Comparison of ENCODE assay signal across 12 mouse cellular contexts in genomic region chr6:94806481-94807160, GRCm38 (mm10).
DNase-seq lines count a peak whose midpoint lies in the region; ATAC-seq and TF ChIP-seq lines count a peak whose summit lies in the region.
"Had no signal": no experiment of that assay in that cellular context is flagged by ENCODE, and none has a peak within 500 bp of the region (broad histone marks: within the 10 kb centered on the region; RNA-seq: fewer than 3 reads in every experiment).

No protein-coding gene starts in this region.

- TF ChIP-seq EP300 in stomach, postnatal 0 days (optimal IDR thresholded peaks at IDR 0.05) = no peak

- ATAC-seq in forebrain, embryonic 11.5 days (replicated peaks; ENCODE audit: low FRiP score) = no peak
- no peak for ATAC-seq in forebrain, postnatal 0 days
- no peak for ATAC-seq in neural tube, embryonic 15.5 days (ENCODE audit: low FRiP score)
- ATAC-seq in stomach, postnatal 0 days (ENCODE audit: low FRiP score, low TSS enrichment) = peak; percentile 16; the same call in 1 of the 2 replicates
- ATAC-seq in kidney, embryonic 16.5 days (ENCODE audit: low FRiP score, low TSS enrichment) = no peak
- ATAC-seq in liver, embryonic 11.5 days (replicated peaks; ENCODE audit: low FRiP score) = no peak

- intact Hi-C loops in heart, postnatal 25 days (cut with DNase I) = no loop called here

- no peaks in the 10 kb centered on the region for H3K27me3 ChIP-seq in forebrain, embryonic 11.5 days (ENCODE audit: control insufficient read depth, insufficient read depth, low read length)
- H3K27me3 ChIP-seq in forebrain, postnatal 0 days (ENCODE audit: insufficient read depth, low read length) = no peaks in the 10 kb centered on the region
- H3K27me3 ChIP-seq in neural tube, embryonic 15.5 days (replicated peaks) = no peaks in the 10 kb centered on the region
- H3K27me3 ChIP-seq in stomach, postnatal 0 days (ENCODE audit: control insufficient read depth, insufficient read depth, low read length) = no peaks in the 10 kb centered on the region
- no peaks in the 10 kb centered on the region for H3K27me3 ChIP-seq in kidney, embryonic 16.5 days (ENCODE audit: insufficient read depth, low read length)
- H3K27me3 ChIP-seq in liver, embryonic 11.5 days (replicated peaks; ENCODE audit: control insufficient read depth, insufficient read depth, low read length) = no peaks in the 10 kb centered on the region

- WGBS in forebrain, embryonic 11.5 days = 67% methylated on average over 12 of the region's 12 CpGs
- WGBS in forebrain, postnatal 0 days = 81% methylated on average over 12 of the region's 12 CpGs
- 71% methylated on average over 12 of the region's 12 CpGs for WGBS in neural tube, embryonic 15.5 days
- WGBS in stomach, postnatal 0 days = 41% methylated on average over 12 of the region's 12 CpGs
- 65% methylated on average over 12 of the region's 12 CpGs for WGBS in kidney, embryonic 16.5 days
- 58% methylated on average over 12 of the region's 12 CpGs for WGBS in liver, embryonic 11.5 days

- H3K9me3 ChIP-seq in forebrain, embryonic 11.5 days (ENCODE audit: control insufficient read depth, low read length) = no peaks in the 10 kb centered on the region
- no peaks in the 10 kb centered on the region for H3K9me3 ChIP-seq in forebrain, postnatal 0 days (ENCODE audit: low read length)
- H3K9me3 ChIP-seq in neural tube, embryonic 15.5 days (replicated peaks) = no peaks in the 10 kb centered on the region
- no peaks in the 10 kb centered on the region for H3K9me3 ChIP-seq in stomach, postnatal 0 days (ENCODE audit: control insufficient read depth, low read length)
- H3K9me3 ChIP-seq in kidney, embryonic 16.5 days (ENCODE audit: low read length) = no peaks in the 10 kb centered on the region
- H3K9me3 ChIP-seq in liver, embryonic 11.5 days (ENCODE audit: control insufficient read depth, low read length) = no peaks in the 10 kb centered on the region
- H3K9me3 ChIP-seq: midbrain, embryonic 12.5 days had no signal

- peaks cover 2% of the 10 kb centered on the region; the same call in 1 of the 2 replicates for H3K4me1 ChIP-seq in forebrain, embryonic 11.5 days (replicated peaks; ENCODE audit: control insufficient read depth, insufficient read depth, low read length)
- H3K4me1 ChIP-seq in forebrain, postnatal 0 days (ENCODE audit: insufficient read depth) = no peaks in the 10 kb centered on the region
- peaks cover 2% of the 10 kb centered on the region; the same call in 1 of the 2 replicates for H3K4me1 ChIP-seq in neural tube, embryonic 15.5 days
- H3K4me1 ChIP-seq in stomach, postnatal 0 days (replicated peaks; ENCODE audit: control insufficient read depth, insufficient read depth) = no peaks in the 10 kb centered on the region
- H3K4me1 ChIP-seq in kidney, embryonic 16.5 days (ENCODE audit: insufficient read depth, low read length) = peaks cover 6% of the 10 kb centered on the region; the same call in 1 of the 2 replicates
- no peaks in the 10 kb centered on the region for H3K4me1 ChIP-seq in liver, embryonic 11.5 days (replicated peaks; ENCODE audit: control insufficient read depth, insufficient read depth, low read length)

- no peak overlapping the region for H3K9ac ChIP-seq in forebrain, embryonic 11.5 days (ENCODE audit: low read length)
- no peak overlapping the region for H3K9ac ChIP-seq in forebrain, postnatal 0 days
- H3K9ac ChIP-seq in neural tube, embryonic 15.5 days (replicated peaks) = no peak overlapping the region
- no peak overlapping the region for H3K9ac ChIP-seq in stomach, postnatal 0 days (ENCODE audit: low read length)
- H3K9ac ChIP-seq in kidney, embryonic 16.5 days (replicated peaks; ENCODE audit: low read length) = no peak overlapping the region
- H3K9ac ChIP-seq in liver, embryonic 11.5 days (ENCODE audit: low read depth, low read length) = no peak overlapping the region
- H3K9ac ChIP-seq: midbrain, embryonic 12.5 days had no signal

- H3K27ac ChIP-seq in forebrain, embryonic 11.5 days (ENCODE audit: low read depth, low read length) = no peak overlapping the region
- no peak overlapping the region for H3K27ac ChIP-seq in forebrain, postnatal 0 days (ENCODE audit: low read depth, low read length)
- no peak overlapping the region for H3K27ac ChIP-seq in neural tube, embryonic 15.5 days (replicated peaks)
- peak overlapping the region; percentile 63 for H3K27ac ChIP-seq in stomach, postnatal 0 days (replicated peaks)
- no peak overlapping the region for H3K27ac ChIP-seq in kidney, embryonic 16.5 days (ENCODE audit: low read length)
- no peak overlapping the region for H3K27ac ChIP-seq in liver, embryonic 11.5 days (ENCODE audit: low read depth, low read length)
- H3K27ac ChIP-seq: midbrain, embryonic 12.5 days had no signal

- no peak overlapping the region for H3K4me3 ChIP-seq in forebrain, embryonic 11.5 days (ENCODE audit: low read depth, low read length)
- no peak overlapping the region for H3K4me3 ChIP-seq in forebrain, postnatal 0 days (ENCODE audit: low read depth, low read length)
- no peak overlapping the region for H3K4me3 ChIP-seq in neural tube, embryonic 15.5 days (replicated peaks)
- H3K4me3 ChIP-seq in stomach, postnatal 0 days (ENCODE audit: low read depth, low read length) = no peak overlapping the region
- H3K4me3 ChIP-seq in kidney, embryonic 16.5 days (ENCODE audit: low read length) = no peak overlapping the region
- H3K4me3 ChIP-seq in liver, embryonic 11.5 days (ENCODE audit: low read depth, low read length) = no peak overlapping the region
- H3K4me3 ChIP-seq: midbrain, embryonic 12.5 days had no signal

- peak; percentile 63 for DNase-seq in forebrain, embryonic 11.5 days (ENCODE audit: low spot score)
- no peak for DNase-seq in forebrain, postnatal 0 days
- peak; percentile 78 for DNase-seq in neural tube, embryonic 10.5 days (ENCODE audit: extremely low spot score, low spot score)
- DNase-seq in heart, postnatal 25 days (ENCODE audit: low spot score) = peak; percentile 9
- DNase-seq in stomach, postnatal 0 days (ENCODE audit: low spot score) = no peak
- no peak for DNase-seq in liver, embryonic 11.5 days (ENCODE audit: low spot score)
- DNase-seq: adrenal gland, postnatal 36 days; cerebellum, postnatal 36 days; lung, adult 2 months had no signal

- H3K36me3 ChIP-seq in forebrain, embryonic 11.5 days (ENCODE audit: control insufficient read depth, insufficient read depth, low read length) = no peaks in the 10 kb centered on the region
- no peaks in the 10 kb centered on the region for H3K36me3 ChIP-seq in forebrain, postnatal 0 days (ENCODE audit: insufficient read depth)
- no peaks in the 10 kb centered on the region for H3K36me3 ChIP-seq in neural tube, embryonic 15.5 days
- no peaks in the 10 kb centered on the region for H3K36me3 ChIP-seq in stomach, postnatal 0 days (ENCODE audit: control insufficient read depth, insufficient read depth, low read length)
- H3K36me3 ChIP-seq in kidney, embryonic 16.5 days (ENCODE audit: insufficient read depth, low read length) = no peaks in the 10 kb centered on the region
- no peaks in the 10 kb centered on the region for H3K36me3 ChIP-seq in liver, embryonic 11.5 days (ENCODE audit: control insufficient read depth, insufficient read depth, low read length)
- H3K36me3 ChIP-seq: midbrain, embryonic 12.5 days had no signal

- no peak for TF ChIP-seq CTCF in forebrain, postnatal 0 days (IDR thresholded peaks at IDR 0.05; ENCODE audit: low read depth)
- no peak for TF ChIP-seq CTCF in stomach, postnatal 0 days (IDR thresholded peaks at IDR 0.05; ENCODE audit: low read depth)

- H3K4me2 ChIP-seq in forebrain, embryonic 11.5 days (ENCODE audit: low read depth, low read length, severe bottlenecking) = no peak overlapping the region
- no peak overlapping the region for H3K4me2 ChIP-seq in forebrain, postnatal 0 days (ENCODE audit: low read depth)
- no peak overlapping the region for H3K4me2 ChIP-seq in neural tube, embryonic 15.5 days
- H3K4me2 ChIP-seq in stomach, postnatal 0 days (replicated peaks; ENCODE audit: low read depth) = no peak overlapping the region
- H3K4me2 ChIP-seq in kidney, embryonic 16.5 days (replicated peaks; ENCODE audit: low read depth, low read length) = no peak overlapping the region
- H3K4me2 ChIP-seq in liver, embryonic 11.5 days = no peak overlapping the region
- H3K4me2 ChIP-seq: midbrain, embryonic 12.5 days had no signal

Comparison
In these comparisons a context has a peak if more than half of its experiments do, and no peak if none do; other contexts are left out.
1. DNase-seq: peak in forebrain, embryonic 11.5 days (single experiment), neural tube, embryonic 10.5 days (single experiment) and heart, postnatal 25 days (single experiment); none in forebrain, postnatal 0 days (single experiment), stomach, postnatal 0 days (single experiment) and liver, embryonic 11.5 days (single experiment).